Mouse (Mus musculus) neural tube, embryonic 12.5 days (tissue): ENCODE data around the gene Sec24b. TPM values are rescaled to one million over a fixed set of nuclear protein-coding genes. Genes with fewer than 3 reads are reported as not detected.

Source experiments
- ATAC-seq: fragments of 200-750 bp; cut with Nextera tagmentation; 2 replicates; pipeline ENCODE4 v1.8.0; 2017; ENCODE audit warnings: low read depth, mild to moderate bottlenecking, moderate TSS enrichment, moderate library complexity; ENCODE audit not compliant: low FRiP score
- H3K27ac ChIP-seq: fragments of 300-500 bp; sonication (generic); 2 replicates; pipeline ENCODE4 v1.5.1; 2016
- H3K27me3 ChIP-seq: fragments of 300-500 bp; sonication (generic); replicated peaks from 2 replicates; pipeline ENCODE4 v1.6.1; 2016; ENCODE audit warnings: mild to moderate bottlenecking
- H3K36me3 ChIP-seq: fragments of 300-500 bp; sonication (generic); 2 replicates; pipeline ENCODE4 v1.6.1; 2016; ENCODE audit warnings: mild to moderate bottlenecking
- H3K4me1 ChIP-seq: fragments of 300-500 bp; sonication (generic); 2 replicates; pipeline ENCODE4 v1.6.1; 2016
- H3K4me2 ChIP-seq: fragments of 300-500 bp; sonication (generic); replicated peaks from 2 replicates; pipeline ENCODE4 v1.6.1; 2016; ENCODE audit warnings: mild to moderate bottlenecking
- H3K4me3 ChIP-seq: fragments of 300-500 bp; sonication (generic); 2 replicates; pipeline ENCODE4 v1.5.1; 2016
- H3K9ac ChIP-seq: fragments of 300-500 bp; sonication (generic); 2 replicates; pipeline ENCODE4 v1.6.1; 2016; ENCODE audit warnings: mild to moderate bottlenecking
- H3K9me3 ChIP-seq: fragments of 300-500 bp; sonication (generic); 2 replicates; pipeline ENCODE4 v1.6.1; 2016; ENCODE audit warnings: mild to moderate bottlenecking
- WGBS: fragments of 180-500 bp; shearing (Covaris S2); methylation state at CpG from one replicate; pipeline ENCODE4 v1.1.7; 2016; 5-methylcytosine and 5-hydroxymethylcytosine counted together
- polyA plus RNA-seq: library from polyadenylated mRNA; unstranded; fragments of >200 nt; fragmentation: Nextera tagmentation; extraction: Ambion mirVana; gene quantifications from 2 replicates; pipeline ENCODE4 v1.2.1, GENCODE M21; 2016

Sec24b gene
- polyA plus RNA-seq, 1 experiment from 2014 or later: 35.0 TPM

GRCm38 (mm10) chr3:130077291-130077690, 15.9 kb upstream of the Sec24b start:
- no peak overlapping the region for H3K27ac ChIP-seq
- no peak overlapping the region for H3K4me2 ChIP-seq
- no peaks in the 10 kb centered on the region for H3K4me1 ChIP-seq
- no peak overlapping the region for H3K4me3 ChIP-seq
- ATAC-seq: no peak
- WGBS: 92% methylated on average over 9 of the region's 9 CpGs
- H3K36me3 ChIP-seq: no peaks in the 10 kb centered on the region
- 0 out of 2 replicates have a peak, but pooled peaks cover 3% of the 10 kb centered on the region for H3K27me3 ChIP-seq
- H3K9me3 ChIP-seq: no peaks in the 10 kb centered on the region
- H3K9ac ChIP-seq: no peak overlapping the region

GRCm38 (mm10) chr3:130075746-130076145, 14.4 kb upstream of the Sec24b start:
- no peak overlapping the region for H3K9ac ChIP-seq
- no peak overlapping the region for H3K27ac ChIP-seq
- WGBS: 74% methylated on average over 1 of the region's 1 CpGs
- no peak overlapping the region for H3K4me2 ChIP-seq
- H3K4me1 ChIP-seq: no peaks in the 10 kb centered on the region
- H3K9me3 ChIP-seq: no peaks in the 10 kb centered on the region
- H3K4me3 ChIP-seq: no peak overlapping the region
- no peak for ATAC-seq
- H3K27me3 ChIP-seq: 0 out of 2 replicates have a peak, but pooled peaks cover 3% of the 10 kb centered on the region
- no peaks in the 10 kb centered on the region for H3K36me3 ChIP-seq

GRCm38 (mm10) chr3:130073085-130073484, 11.7 kb upstream of the Sec24b start:
- no peaks in the 10 kb centered on the region for H3K4me1 ChIP-seq
- H3K27me3 ChIP-seq: 0 out of 2 replicates have a peak, but pooled peaks cover 3% of the 10 kb centered on the region
- no peak overlapping the region for H3K4me3 ChIP-seq
- no peaks in the 10 kb centered on the region for H3K9me3 ChIP-seq
- no peaks in the 10 kb centered on the region for H3K36me3 ChIP-seq
- peak; percentile 89 for ATAC-seq
- H3K27ac ChIP-seq: no peak overlapping the region
- no peak overlapping the region for H3K9ac ChIP-seq
- WGBS: 26% methylated on average over 10 of the region's 10 CpGs
- H3K4me2 ChIP-seq: peak overlapping the region; percentile 36

GRCm38 (mm10) chr3:130071918-130072317, 10.6 kb upstream of the Sec24b start:
- Histone ChIP-seq H3K36me3 (no peaks in the 10 kb centered on the region), H3K9me3 (no peaks in the 10 kb centered on the region), H3K4me2 (no peak overlapping the region), H3K4me3 (no peak overlapping the region), H3K27ac (no peak overlapping the region), H3K4me1 (no peaks in the 10 kb centered on the region), H3K9ac (no peak overlapping the region), H3K27me3 (0 out of 2 replicates have a peak, but pooled peaks cover 3% of the 10 kb centered on the region)
- 82% methylated on average over 2 of the region's 2 CpGs for WGBS
- no peak for ATAC-seq

- peak; percentile 98 for ATAC-seq
- Histone ChIP-seq H3K4me1 (peaks cover 25% of the 10 kb centered on the region), H3K27me3 (no peaks in the 10 kb centered on the region), H3K4me3 (peak overlapping the region; percentile 95), H3K27ac (peak overlapping the region; percentile 91), H3K9me3 (no peaks in the 10 kb centered on the region), H3K4me2 (peak overlapping the region; percentile 71), H3K9ac (peak overlapping the region; percentile 99), H3K36me3 (no peaks in the 10 kb centered on the region)
- under 1% methylated on average over 84 of the region's 92 CpGs for WGBS
Measured at GRCm38 (mm10) chr3:130060396-130061029, 840 bp downstream of the Sec24b start.

GRCm38 (mm10) chr3:130059805-130060395, 1.5 kb downstream of the Sec24b start:
- Histone ChIP-seq H3K9ac (peak overlapping the region; percentile 99), H3K9me3 (no peaks in the 10 kb centered on the region), H3K4me1 (peaks cover 25% of the 10 kb centered on the region), H3K27ac (peak overlapping the region; percentile 91), H3K4me2 (peak overlapping the region; percentile 71), H3K36me3 (no peaks in the 10 kb centered on the region), H3K4me3 (peak overlapping the region; percentile 95), H3K27me3 (no peaks in the 10 kb centered on the region)
- ATAC-seq: peak; percentile 48
- WGBS: under 1% methylated on average over 42 of the region's 42 CpGs

GRCm38 (mm10) chr3:130058488-130058887, 2.9 kb downstream of the Sec24b start:
- WGBS: 70% methylated on average over 2 of the region's 2 CpGs
- Histone ChIP-seq H3K9ac (0 out of 2 replicates have a peak overlapping the region, but pooled peaks have one; percentile 10), H3K4me3 (no peak overlapping the region), H3K4me2 (peak overlapping the region; percentile 71; the same call in 1 of the 2 replicates), H3K36me3 (no peaks in the 10 kb centered on the region), H3K27me3 (no peaks in the 10 kb centered on the region), H3K4me1 (peaks cover 26% of the 10 kb centered on the region), H3K9me3 (no peaks in the 10 kb centered on the region), H3K27ac (no peak overlapping the region)
- ATAC-seq: no peak

GRCm38 (mm10) chr3:130057569-130058345, 3.6 kb downstream of the Sec24b start:
- no peaks in the 10 kb centered on the region for H3K9me3 ChIP-seq
- no peak overlapping the region for H3K27ac ChIP-seq
- no peak for ATAC-seq
- WGBS: 64% methylated on average over 14 of the region's 14 CpGs
- no peaks in the 10 kb centered on the region for H3K36me3 ChIP-seq
- H3K27me3 ChIP-seq: no peaks in the 10 kb centered on the region
- H3K4me2 ChIP-seq: no peak overlapping the region
- no peak overlapping the region for H3K9ac ChIP-seq
- no peak overlapping the region for H3K4me3 ChIP-seq
- H3K4me1 ChIP-seq: peaks cover 31% of the 10 kb centered on the region

- no peak overlapping the region for H3K4me3 ChIP-seq
- no peak overlapping the region for H3K9ac ChIP-seq
- H3K27ac ChIP-seq: no peak overlapping the region
- 91% methylated on average over 15 of the region's 15 CpGs for WGBS
- H3K36me3 ChIP-seq: no peaks in the 10 kb centered on the region
- no peaks in the 10 kb centered on the region for H3K9me3 ChIP-seq
- no peak overlapping the region for H3K4me2 ChIP-seq
- H3K27me3 ChIP-seq: no peaks in the 10 kb centered on the region
- H3K4me1 ChIP-seq: peaks cover 24% of the 10 kb centered on the region
- ATAC-seq: no peak
Measured at GRCm38 (mm10) chr3:130055416-130056385, 5.7 kb downstream of the Sec24b start.

GRCm38 (mm10) chr3:130054587-130054986, 6.8 kb downstream of the Sec24b start:
- Histone ChIP-seq H3K9me3 (no peaks in the 10 kb centered on the region), H3K9ac (no peak overlapping the region), H3K27ac (no peak overlapping the region), H3K36me3 (no peaks in the 10 kb centered on the region), H3K27me3 (no peaks in the 10 kb centered on the region), H3K4me1 (peaks cover 21% of the 10 kb centered on the region), H3K4me2 (no peak overlapping the region), H3K4me3 (no peak overlapping the region)
- WGBS: 90% methylated on average over 6 of the region's 6 CpGs
- ATAC-seq: no peak

- peaks cover 12% of the 10 kb centered on the region for H3K4me1 ChIP-seq
Measured at GRCm38 (mm10) chr3:130053340-130054066, 7.8 kb downstream of the Sec24b start.

More at GRCm38 (mm10) chr3:130053340-130054066, 7.8 kb downstream of the Sec24b start:
- no peak overlapping the region for H3K4me3 ChIP-seq
- no peaks in the 10 kb centered on the region for H3K27me3 ChIP-seq
- no peak overlapping the region for H3K27ac ChIP-seq
- H3K9ac ChIP-seq: no peak overlapping the region
- WGBS: 79% methylated on average over 10 of the region's 10 CpGs
- no peaks in the 10 kb centered on the region for H3K36me3 ChIP-seq
- ATAC-seq: no peak
- no peak overlapping the region for H3K4me2 ChIP-seq
- no peaks in the 10 kb centered on the region for H3K9me3 ChIP-seq
